Mouse (Mus musculus): ENCODE results near the gene Plxnb2. TPM values are rescaled to one million over a fixed set of nuclear protein-coding genes. Genes with fewer than 3 reads are reported as not detected.

Gene Plxnb2
- 101 TPM in 2 replicates for polyA plus RNA-seq (2014; fragmentation: Nextera tagmentation; extraction: Ambion mirVana)

DNA sequence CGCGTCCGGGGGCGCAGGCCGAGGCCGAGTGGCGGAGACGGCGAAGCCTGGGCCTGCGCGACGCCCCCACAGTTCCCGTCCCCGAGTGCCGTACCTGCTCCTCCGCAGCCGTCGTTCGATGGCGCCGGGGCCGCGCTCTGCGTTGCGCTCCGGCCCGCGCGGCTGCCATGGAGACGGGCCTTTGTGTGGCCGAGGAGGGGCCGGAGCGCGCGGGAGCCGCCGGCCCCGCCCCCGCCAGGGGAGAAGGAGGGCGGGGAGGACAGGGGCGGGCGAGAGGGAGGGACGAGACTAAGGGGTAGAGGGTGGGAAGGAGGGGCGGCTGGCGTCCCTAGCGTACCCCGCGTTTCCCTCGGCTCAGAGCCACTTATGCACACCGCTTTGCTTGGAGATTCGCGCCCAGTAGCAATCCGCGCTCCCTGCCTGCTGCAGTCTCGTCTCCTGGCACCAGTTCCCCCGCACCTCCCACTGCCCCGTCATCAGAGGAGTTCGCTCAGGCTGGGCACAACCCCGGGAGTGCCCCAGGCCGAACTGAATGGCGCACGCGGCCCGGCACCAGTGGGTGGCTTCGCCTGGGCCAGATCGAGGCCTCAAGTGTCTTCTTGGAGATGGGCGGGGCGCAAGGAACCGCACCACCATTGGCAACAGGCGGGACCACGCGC, at the start of gene Plxnb2:
Gene Plxnb2 (minus strand): TSS at position 218 of the 659 bp plus-strand sequence.
- peak; percentile 88 for ATAC-seq
- H3K9ac ChIP-seq (ENCODE audit: low read length), result peak within 1 kb of the TSS; percentile 98

DNA sequence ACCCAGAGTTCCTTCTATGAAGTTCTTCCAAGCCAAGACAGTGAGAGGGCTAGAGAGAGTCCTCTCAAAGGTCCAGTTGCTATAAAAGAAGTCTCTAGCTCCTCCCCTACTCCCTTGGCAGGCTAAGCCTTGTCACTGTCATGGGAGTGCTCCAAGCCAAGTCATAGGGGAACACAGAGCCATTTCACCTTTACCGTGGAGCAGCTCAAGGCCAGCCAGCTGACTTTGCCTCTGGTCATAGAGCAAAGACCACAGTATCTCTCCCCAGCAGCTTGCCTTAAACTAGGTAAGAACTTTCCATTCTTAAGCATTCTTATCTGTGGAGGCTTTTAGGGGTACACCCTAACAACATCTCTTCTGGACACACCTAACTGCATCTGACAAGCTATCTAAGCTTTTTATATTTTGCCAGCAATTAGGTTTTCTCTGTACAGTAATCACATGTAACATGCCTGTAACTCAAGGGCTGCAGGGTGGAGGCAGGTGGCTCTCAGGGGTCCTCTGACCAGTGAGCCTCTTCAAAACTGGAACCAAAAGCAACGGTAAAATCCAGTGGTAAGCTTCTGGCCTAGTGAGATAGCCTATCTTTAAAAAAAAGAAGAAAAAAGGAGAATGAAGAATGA, 35.1 kb upstream of the Plxnb2 start:
- H3K4me2 ChIP-seq (ENCODE audit: low read length), result no peak overlapping the region
- ATAC-seq, result no peak
- no peak overlapping the region for H3K27ac ChIP-seq (ENCODE audit: low read depth, low read length)
- no peak overlapping the region for H3K9ac ChIP-seq (ENCODE audit: low read length)
- H3K36me3 ChIP-seq (ENCODE audit: control insufficient read depth, insufficient read depth, low read length), result peaks cover 12% of the 10 kb centered on the region
- WGBS, result 90% methylated on average over 2 of the region's 2 CpGs
- H3K4me1 ChIP-seq (ENCODE audit: control insufficient read depth, insufficient read depth, low read length), result peaks cover 15% of the 10 kb centered on the region
- no peaks in the 10 kb centered on the region for H3K27me3 ChIP-seq (replicated peaks; ENCODE audit: control insufficient read depth, insufficient read depth, low read length)
- DNase-seq (ENCODE audit: low spot score), result no peak
- no peaks in the 10 kb centered on the region for H3K9me3 ChIP-seq (replicated peaks; ENCODE audit: control insufficient read depth, low read length)
- no peak overlapping the region for H3K4me3 ChIP-seq (ENCODE audit: low read depth, low read length)

More for the DNA sequence above, at the start of gene Plxnb2:
- whole genome bisulfite sequencing, result under 1% methylated on average over 62 of the region's 72 CpGs
- DNase-seq (ENCODE audit: low spot score), result peak; percentile 94
- Histone ChIP-seq H3K4me2 (ENCODE audit: low read length) (peak within 1 kb of the TSS; percentile 67), H3K4me3 (ENCODE audit: low read depth, low read length) (peak within 1 kb of the TSS; percentile 86), H3K4me1 (ENCODE audit: control insufficient read depth, insufficient read depth, low read length) (peaks cover 66% of the 10 kb centered on the region), H3K27ac (ENCODE audit: low read depth, low read length) (peak within 1 kb of the TSS; percentile 95), H3K9me3 (replicated peaks; ENCODE audit: control insufficient read depth, low read length) (no peaks in the 10 kb centered on the region), H3K27me3 (replicated peaks; ENCODE audit: control insufficient read depth, insufficient read depth, low read length) (no peaks in the 10 kb centered on the region), H3K36me3 (ENCODE audit: control insufficient read depth, insufficient read depth, low read length) (peaks cover 11% of the 10 kb centered on the region)

DNA sequence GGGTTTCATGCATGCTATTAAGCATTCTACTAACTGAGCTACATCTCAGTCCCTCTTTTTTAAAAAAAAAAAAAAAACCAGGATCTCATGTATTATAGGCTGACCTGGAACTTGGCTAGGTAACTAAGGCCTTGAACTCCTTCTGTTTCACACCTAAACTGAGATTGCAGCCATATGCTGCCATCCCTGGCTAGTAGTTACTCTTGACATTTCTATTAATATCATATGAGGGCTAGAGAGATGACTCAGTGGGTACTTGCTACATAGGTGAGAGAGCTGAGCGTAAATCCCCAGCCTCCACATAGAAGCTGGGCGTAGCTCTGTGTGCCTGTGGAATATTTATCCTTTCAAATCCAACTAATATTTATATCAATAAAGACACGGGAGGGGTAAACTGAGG, 34.4 kb upstream of the Plxnb2 start:
- Histone ChIP-seq H3K27ac (ENCODE audit: low read depth, low read length) (no peak overlapping the region), H3K4me2 (ENCODE audit: low read length) (no peak overlapping the region), H3K4me1 (ENCODE audit: control insufficient read depth, insufficient read depth, low read length) (peaks cover 15% of the 10 kb centered on the region), H3K9ac (ENCODE audit: low read length) (no peak overlapping the region), H3K4me3 (ENCODE audit: low read depth, low read length) (no peak overlapping the region), H3K36me3 (ENCODE audit: control insufficient read depth, insufficient read depth, low read length) (peaks cover 12% of the 10 kb centered on the region), H3K9me3 (replicated peaks; ENCODE audit: control insufficient read depth, low read length) (no peaks in the 10 kb centered on the region), H3K27me3 (replicated peaks; ENCODE audit: control insufficient read depth, insufficient read depth, low read length) (no peaks in the 10 kb centered on the region)
- DNase-seq (ENCODE audit: low spot score) (no peak), ATAC-seq (no peak)
- WGBS, result 92% methylated on average over 3 of the region's 3 CpGs

DNA sequence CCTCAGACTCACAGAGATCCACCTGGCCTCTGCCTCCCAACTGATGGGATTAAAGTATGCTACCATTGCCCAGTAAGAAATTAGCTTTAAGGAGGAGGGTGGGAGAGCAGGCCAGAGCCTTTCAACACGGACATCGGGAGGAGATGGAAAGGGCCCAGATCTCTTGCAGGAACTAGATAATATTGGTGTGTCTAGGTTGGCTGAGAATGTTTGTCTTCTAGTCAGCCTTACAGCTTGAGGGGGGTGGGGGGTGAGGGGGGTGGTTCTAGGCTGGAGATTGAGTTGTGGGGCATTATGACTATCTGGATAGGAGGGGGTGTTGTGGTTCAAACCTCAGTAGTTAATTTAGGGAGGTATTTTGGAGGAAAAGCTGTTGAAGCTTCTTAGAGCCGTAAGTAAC, 32.9 kb upstream of the Plxnb2 start:
- 82% methylated on average over 3 of the region's 3 CpGs for WGBS
- no peak overlapping the region for H3K27ac ChIP-seq (ENCODE audit: low read depth, low read length)

DNA sequence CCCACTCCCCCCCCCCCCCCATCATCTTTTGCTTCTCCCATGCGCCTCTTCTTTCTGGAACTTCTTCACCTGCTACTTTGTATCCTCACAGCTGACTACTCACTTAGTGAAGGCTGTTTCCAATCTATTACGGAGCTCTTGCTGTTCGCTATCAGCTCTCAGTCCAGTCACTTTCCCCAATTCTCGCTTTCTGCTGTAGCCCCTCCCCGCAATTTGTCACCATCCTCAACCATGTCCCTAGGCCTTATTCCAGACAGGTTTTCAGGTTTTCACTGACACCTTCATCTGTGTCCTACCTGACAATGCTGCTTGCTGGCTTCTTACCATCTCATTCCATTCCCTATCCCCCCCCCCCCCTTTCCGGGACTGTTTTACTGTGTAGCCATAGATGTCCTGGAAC, 31.9 kb upstream of the Plxnb2 start:
- Histone ChIP-seq H3K27me3 (replicated peaks; ENCODE audit: control insufficient read depth, insufficient read depth, low read length) (no peaks in the 10 kb centered on the region), H3K27ac (ENCODE audit: low read depth, low read length) (peak overlapping the region; percentile 89; the same call in 1 of the 2 replicates), H3K9me3 (replicated peaks; ENCODE audit: control insufficient read depth, low read length) (no peaks in the 10 kb centered on the region), H3K4me1 (ENCODE audit: control insufficient read depth, insufficient read depth, low read length) (peaks cover 15% of the 10 kb centered on the region), H3K9ac (ENCODE audit: low read length) (peak overlapping the region; percentile 99), H3K4me2 (ENCODE audit: low read length) (peak overlapping the region; percentile 65), H3K36me3 (ENCODE audit: control insufficient read depth, insufficient read depth, low read length) (peaks cover 12% of the 10 kb centered on the region), H3K4me3 (ENCODE audit: low read depth, low read length) (peak overlapping the region; percentile 99)
- 48% methylated on average over 6 of the region's 6 CpGs for WGBS
- ATAC-seq (no peak), DNase-seq (ENCODE audit: low spot score) (peak; percentile 24)

More for the DNA sequence above, 32.9 kb upstream of the Plxnb2 start:
- peak overlapping the region; percentile 33 for H3K4me2 ChIP-seq (ENCODE audit: low read length)
- no peaks in the 10 kb centered on the region for H3K27me3 ChIP-seq (replicated peaks; ENCODE audit: control insufficient read depth, insufficient read depth, low read length)
- H3K9ac ChIP-seq (ENCODE audit: low read length), result no peak overlapping the region
- H3K4me3 ChIP-seq (ENCODE audit: low read depth, low read length), result no peak overlapping the region
- peaks cover 12% of the 10 kb centered on the region for H3K36me3 ChIP-seq (ENCODE audit: control insufficient read depth, insufficient read depth, low read length)
- DNase-seq (ENCODE audit: low spot score) (no peak), ATAC-seq (no peak)
- H3K4me1 ChIP-seq (ENCODE audit: control insufficient read depth, insufficient read depth, low read length), result peaks cover 15% of the 10 kb centered on the region
- no peaks in the 10 kb centered on the region for H3K9me3 ChIP-seq (replicated peaks; ENCODE audit: control insufficient read depth, low read length)

DNA sequence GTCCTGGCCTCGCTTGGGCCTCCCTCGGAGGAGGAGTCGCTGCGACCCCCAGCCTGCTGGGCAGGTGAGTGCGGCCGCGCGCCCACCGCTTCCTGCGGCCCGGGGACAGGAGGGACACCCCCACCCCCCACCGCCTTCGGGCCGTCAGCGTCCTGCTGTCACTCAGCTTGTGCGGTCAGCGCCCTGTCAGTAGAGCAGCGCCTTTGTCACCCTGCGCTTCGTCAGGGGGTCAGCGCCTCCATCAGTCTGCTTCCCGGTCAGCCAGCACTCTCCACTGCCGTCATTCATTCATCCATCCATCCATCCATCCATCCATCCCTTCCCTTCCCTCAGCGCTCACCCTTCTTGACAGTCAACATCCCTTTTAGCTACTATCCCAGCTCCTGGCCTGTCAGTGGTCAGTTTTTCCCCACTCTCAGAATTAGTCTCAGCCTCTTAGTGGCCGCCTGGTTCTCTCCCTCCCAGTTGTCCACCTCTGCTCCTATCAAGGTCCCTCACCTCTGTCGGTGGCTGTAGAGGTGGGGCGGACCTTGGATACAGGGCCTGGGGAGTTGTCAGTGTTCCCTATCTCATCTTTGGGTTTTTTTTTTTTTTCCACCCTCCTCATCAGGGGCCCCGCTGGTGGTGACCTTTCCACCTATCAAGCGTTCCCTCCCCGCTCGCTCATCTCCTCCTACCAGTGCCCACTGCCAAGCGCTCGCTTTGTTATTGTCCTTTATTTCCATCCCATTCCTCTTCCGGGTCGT, 31.3 kb upstream of the Plxnb2 start:
- Histone ChIP-seq H3K4me2 (ENCODE audit: low read length) (peak overlapping the region; percentile 65), H3K4me3 (ENCODE audit: low read depth, low read length) (peak overlapping the region; percentile 99), H3K36me3 (ENCODE audit: control insufficient read depth, insufficient read depth, low read length) (peaks cover 11% of the 10 kb centered on the region), H3K4me1 (ENCODE audit: control insufficient read depth, insufficient read depth, low read length) (peaks cover 15% of the 10 kb centered on the region), H3K27me3 (replicated peaks; ENCODE audit: control insufficient read depth, insufficient read depth, low read length) (no peaks in the 10 kb centered on the region), H3K27ac (ENCODE audit: low read depth, low read length) (peak overlapping the region; percentile 89), H3K9me3 (replicated peaks; ENCODE audit: control insufficient read depth, low read length) (no peaks in the 10 kb centered on the region), H3K9ac (ENCODE audit: low read length) (peak overlapping the region; percentile 99)
- ATAC-seq, result 0 out of 2 replicates have a peak, but pooled peaks have one; percentile 1
- no peak for DNase-seq (ENCODE audit: low spot score)
- WGBS, result 1% methylated on average over 35 of the region's 35 CpGs

DNA sequence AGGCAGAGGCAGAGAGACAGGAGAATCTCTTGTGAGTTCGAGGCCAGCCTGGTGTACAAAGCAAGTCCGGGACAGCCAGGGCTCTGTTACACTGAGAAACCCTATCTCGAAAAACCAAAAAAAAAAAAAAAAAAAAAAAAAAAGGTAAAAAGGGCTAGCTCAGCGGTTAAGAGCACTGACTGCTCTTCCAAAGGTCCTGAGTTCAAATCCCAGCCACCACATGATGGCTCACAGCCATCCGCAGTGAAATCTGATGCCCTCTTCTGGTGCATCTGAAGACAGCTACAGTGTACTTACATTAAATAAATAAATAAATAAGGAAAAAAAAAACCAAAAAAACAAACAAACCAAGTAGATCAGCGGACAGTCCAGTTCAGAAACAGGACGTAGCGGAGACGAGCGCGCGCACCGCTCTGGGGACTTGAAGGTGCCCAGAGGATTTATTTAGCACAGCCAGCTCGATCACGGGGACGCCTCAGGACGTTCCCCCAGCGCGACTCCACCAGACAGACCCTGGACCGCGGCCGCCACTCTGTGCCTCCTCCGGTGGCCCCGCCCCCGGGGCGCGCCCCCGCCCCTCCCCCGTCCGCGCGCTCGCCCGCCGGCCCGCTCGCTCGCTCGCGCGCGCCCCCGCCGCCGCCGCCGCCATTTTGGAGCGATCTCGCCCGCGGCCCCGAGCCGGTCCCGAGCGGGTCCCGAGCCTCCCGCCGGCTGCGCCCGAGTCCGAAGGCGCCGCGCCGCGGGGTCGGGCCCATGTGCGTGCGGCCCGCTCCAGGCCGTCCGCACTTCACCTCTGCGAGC, 30.5 kb upstream of the Plxnb2 start, which contains the start of gene Ppp6r2:
Gene Ppp6r2 (plus strand): TSS at position 639 of the 801 bp plus-strand sequence.
- Histone ChIP-seq H3K36me3 (ENCODE audit: control insufficient read depth, insufficient read depth, low read length) (0 out of 2 replicates have a peak, but pooled peaks cover 3% of the 10 kb centered on the region), H3K27ac (ENCODE audit: low read depth, low read length) (peak within 1 kb of the TSS; percentile 89), H3K9me3 (replicated peaks; ENCODE audit: control insufficient read depth, low read length) (no peaks in the 10 kb centered on the region), H3K4me2 (ENCODE audit: low read length) (peak within 1 kb of the TSS; percentile 65), H3K4me3 (ENCODE audit: low read depth, low read length) (peak within 1 kb of the TSS; percentile 99), H3K9ac (ENCODE audit: low read length) (peak within 1 kb of the TSS; percentile 99), H3K4me1 (ENCODE audit: control insufficient read depth, insufficient read depth, low read length) (peaks cover 15% of the 10 kb centered on the region), H3K27me3 (replicated peaks; ENCODE audit: control insufficient read depth, insufficient read depth, low read length) (no peaks in the 10 kb centered on the region)
- 3% methylated on average over 57 of the region's 73 CpGs for WGBS
- ATAC-seq (peak; percentile 84), DNase-seq (ENCODE audit: low spot score) (peak; percentile 88)
